Mouse (Mus musculus) ES-E14 (cell line): ENCODE measurements around the gene Srgap2. TPM values are rescaled to one million over a fixed set of nuclear protein-coding genes. Genes with fewer than 3 reads are reported as not detected.

Experiments
- DNase-seq: peaks from one replicate; pipeline ENCODE4 v3.0.0-alpha.2; 2013; ENCODE audit warnings: low read depth, low spot score
- H3K27ac ChIP-seq: 2 replicates; pipeline ENCODE4 v1.5.1; 2012; ENCODE audit warnings: low read depth, mild to moderate bottlenecking, low read length, moderate library complexity, mixed read lengths; ENCODE audit not compliant: poor library complexity, insufficient read depth, severe bottlenecking
- H3K36me3 ChIP-seq: 2 replicates; pipeline ENCODE4 v1.6.1; 2012; ENCODE audit warnings: mild to moderate bottlenecking, low read length, moderate library complexity, mixed read lengths; ENCODE audit not compliant: control insufficient read depth, poor library complexity, insufficient read depth, severe bottlenecking
- H3K4me1 ChIP-seq, 2 experiments: fragments of 150-350 bp in 1 of 2; sonication (generic) in 1 of 2; 2 replicates each; pipeline ENCODE4 v1.6.1; 2012; ENCODE audit warnings: low read length in 2 of 2, mild to moderate bottlenecking in 1 of 2, mixed read lengths in 1 of 2; ENCODE audit not compliant: control insufficient read depth in 2 of 2, insufficient read depth in 2 of 2, poor library complexity in 1 of 2
- H3K4me3 ChIP-seq, 2 experiments: fragments of 150-350 bp in 1 of 2; sonication (generic) in 1 of 2; 2 replicates each; pipeline ENCODE4 v1.5.1; 2012; ENCODE audit warnings: low read length in 2 of 2, low read depth in 1 of 2, mild to moderate bottlenecking in 1 of 2, mixed read lengths in 1 of 2; ENCODE audit not compliant: insufficient read depth in 1 of 2, poor library complexity in 1 of 2, severe bottlenecking in 1 of 2
- H3K9ac ChIP-seq: 2 replicates; pipeline ENCODE4 v1.6.1; 2012; ENCODE audit warnings: low read depth, mild to moderate bottlenecking, low read length, mixed read lengths; ENCODE audit not compliant: poor library complexity, insufficient read depth, severe bottlenecking
- H3K9me3 ChIP-seq: fragments of 150-350 bp; sonication (generic); 2 replicates; pipeline ENCODE4 v1.6.1; 2012; ENCODE audit warnings: low read depth, mild to moderate bottlenecking, low read length; ENCODE audit not compliant: control insufficient read depth, insufficient read depth
- CHD2 ChIP-seq: IDR thresholded peaks from 2 replicates; pipeline ENCODE4 v1.6.1; 2014; ENCODE audit warnings: mild to moderate bottlenecking, low read depth, low read length, inconsistent platforms
- HCFC1 ChIP-seq: IDR thresholded peaks from 2 replicates; pipeline ENCODE4 v1.6.1; 2012; ENCODE audit warnings: low read length, inconsistent platforms, borderline replicate concordance; ENCODE audit not compliant: insufficient read depth
- MAFK ChIP-seq: IDR thresholded peaks from 2 replicates; pipeline ENCODE4 v1.6.1; 2014; ENCODE audit warnings: mild to moderate bottlenecking, low read depth, low read length, inconsistent platforms; ENCODE audit not compliant: insufficient read depth
- ZC3H11A ChIP-seq: IDR thresholded peaks from 2 replicates; pipeline ENCODE4 v1.6.1; 2012; ENCODE audit warnings: low read depth, mild to moderate bottlenecking, inconsistent platforms, low read length, borderline replicate concordance
- ZNF384 ChIP-seq: IDR thresholded peaks from 2 replicates; pipeline ENCODE4 v1.6.1; 2012; ENCODE audit warnings: low read depth, low read length, inconsistent platforms
- in situ Hi-C, 2 experiments: fragments of 600-800 bp; cut with MboI; formaldehyde crosslinking; loops; one replicate each; pipeline ENCODE4 v1.15.1; 2025; ENCODE audit warnings: low sequenced_read_pairs in 2 of 2, inconsistent platforms in 1 of 2; ENCODE audit not compliant: unreplicated experiment in 2 of 2
- total RNA-seq: library from RNA; depleted of rRNA; stranded (reverse); fragments of 300-350 nt; gene quantifications from 2 replicates; pipeline ENCODE4 v1.2.3, GENCODE M21; 2012

Gene Srgap2
- total RNA-seq, 1 experiment: 26.4 TPM

GRCm38 (mm10) chr1:131438556-131438955 is 88.6 kb downstream of the Srgap2 start:
- DNase-seq: no peak
- no peak overlapping the region for H3K4me3 ChIP-seq
- H3K27ac ChIP-seq: no peak overlapping the region
- no peaks in the 10 kb centered on the region for H3K36me3 ChIP-seq
- TF ChIP-seq MAFK (no peak), CHD2 (no peak), ZC3H11A (no peak), ZNF384 (no peak), HCFC1 (no peak)
- in situ Hi-C loops: no loop called here
- H3K9me3 ChIP-seq: no peaks in the 10 kb centered on the region
- no peak overlapping the region for H3K9ac ChIP-seq
- peaks cover 0 to 2% of the 10 kb centered on the region in 2 experiments; a peak in 1 of 4 replicates for H3K4me1 ChIP-seq

- in situ Hi-C loops: no loop called here
- Histone ChIP-seq H3K9me3 (no peaks in the 10 kb centered on the region), H3K27ac (no peak overlapping the region), H3K36me3 (no peaks in the 10 kb centered on the region), H3K4me3 (no peak overlapping the region), H3K9ac (no peak overlapping the region), H3K4me1 (peaks cover 0 to 2% of the 10 kb centered on the region in 2 experiments; a peak in 1 of 4 replicates)
- TF ChIP-seq HCFC1 (no peak), CHD2 (no peak), ZNF384 (no peak), ZC3H11A (no peak), MAFK (no peak)
- DNase-seq: no peak
These were observed 89.2 kb downstream of the Srgap2 start for GRCm38 (mm10) chr1:131437975-131438374.

GRCm38 (mm10) chr1:131436609-131437008 is 90.5 kb downstream of the Srgap2 start:
- DNase-seq: no peak
- H3K27ac ChIP-seq: no peak overlapping the region

DNA sequence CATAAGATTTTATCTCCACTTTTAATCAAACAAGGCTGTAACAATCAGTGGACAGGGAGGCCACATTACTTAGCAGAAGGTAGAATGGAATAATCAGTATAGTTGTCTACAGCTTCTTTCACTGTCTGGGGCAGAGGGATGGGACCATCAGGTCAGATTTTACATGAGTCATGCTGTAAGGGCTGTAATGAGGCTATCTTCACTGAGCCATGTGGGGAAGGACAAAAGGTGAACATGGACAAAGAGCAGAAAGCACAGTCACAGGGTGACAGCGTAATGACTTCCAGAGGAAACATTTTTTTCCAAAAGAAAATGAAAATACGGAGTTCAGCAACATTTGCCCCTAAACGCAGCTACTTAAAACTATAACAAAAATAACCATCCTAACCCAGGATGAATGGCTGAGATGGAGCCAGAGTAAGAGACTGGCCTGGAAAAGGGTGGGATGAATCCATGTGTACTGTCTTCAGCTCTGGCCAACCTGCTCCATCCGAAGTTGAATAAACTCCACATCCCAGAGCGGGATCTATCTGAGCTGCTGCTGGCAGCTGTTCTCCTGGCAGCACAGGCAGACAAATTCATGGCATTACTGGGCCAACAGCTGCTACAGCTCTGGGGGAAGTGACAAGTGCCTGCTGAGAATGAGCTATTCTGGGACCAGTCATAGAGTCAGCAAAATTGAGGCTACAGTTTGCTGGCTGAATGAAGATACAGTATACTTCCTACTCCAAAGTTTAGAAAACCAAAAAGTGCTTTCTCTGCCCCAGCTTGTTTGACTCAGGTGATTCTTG is 95.5 kb downstream of the Srgap2 start:
- H3K9me3 ChIP-seq: no peaks in the 10 kb centered on the region
- no peak overlapping the region for H3K9ac ChIP-seq
- DNase-seq: no peak
- H3K36me3 ChIP-seq: no peaks in the 10 kb centered on the region; the same call in 1 of the 2 replicates
- no peak overlapping the region for H3K27ac ChIP-seq
- H3K4me3 ChIP-seq: no peak overlapping the region
- in situ Hi-C loops: no loop called here
- H3K4me1 ChIP-seq: peaks cover 2 to 5% of the 10 kb centered on the region in 2 experiments; a peak in 2 of 4 replicates
- TF ChIP-seq MAFK: peak; percentile 42; the same call in 1 of the 2 replicates
- TF ChIP-seq CHD2: no peak
- TF ChIP-seq ZNF384: no peak

More at GRCm38 (mm10) chr1:131436609-131437008, 90.5 kb downstream of the Srgap2 start:
- H3K4me3 ChIP-seq: no peak overlapping the region
- H3K9me3 ChIP-seq: no peaks in the 10 kb centered on the region
- H3K4me1 ChIP-seq: peaks cover 0 to 5% of the 10 kb centered on the region in 2 experiments; a peak in 2 of 4 replicates
- H3K9ac ChIP-seq: no peak overlapping the region
- in situ Hi-C loops: no loop called here
- no peaks in the 10 kb centered on the region for H3K36me3 ChIP-seq
- TF ChIP-seq ZNF384 (no peak), CHD2 (no peak), HCFC1 (no peak), ZC3H11A (no peak)
